Mouse (Mus musculus) natural killer cell, adult 2 months (primary cell): ENCODE results near the gene Lcmt1.

Experiments used
- DNase-seq, 2 experiments: peaks; one replicate each; pipeline ENCODE4 v3.0.0; 2022; ENCODE audit warnings: low spot score in 2 of 2

Gene Lcmt1

DNA sequence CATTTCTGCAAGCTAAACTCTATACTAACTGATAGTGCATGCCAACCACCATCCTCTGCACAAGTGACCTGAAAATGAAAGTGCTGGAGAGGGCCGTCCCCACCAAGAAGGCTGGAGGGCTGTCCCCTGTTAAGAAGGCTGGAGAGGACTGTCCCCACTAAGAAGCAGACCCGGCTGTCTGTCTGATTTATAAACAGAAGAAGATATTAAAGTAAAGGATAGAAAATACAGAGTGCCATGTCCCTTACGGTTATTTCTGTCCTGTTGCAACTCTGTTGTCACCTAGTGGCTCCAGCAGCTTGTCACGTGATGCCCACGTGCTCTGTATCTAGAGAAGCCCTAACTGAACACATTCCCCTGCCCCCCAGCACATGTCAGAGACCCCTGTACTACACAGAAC, 9.4 kb upstream of the Lcmt1 start:
- DNase-seq = no peak

DNA sequence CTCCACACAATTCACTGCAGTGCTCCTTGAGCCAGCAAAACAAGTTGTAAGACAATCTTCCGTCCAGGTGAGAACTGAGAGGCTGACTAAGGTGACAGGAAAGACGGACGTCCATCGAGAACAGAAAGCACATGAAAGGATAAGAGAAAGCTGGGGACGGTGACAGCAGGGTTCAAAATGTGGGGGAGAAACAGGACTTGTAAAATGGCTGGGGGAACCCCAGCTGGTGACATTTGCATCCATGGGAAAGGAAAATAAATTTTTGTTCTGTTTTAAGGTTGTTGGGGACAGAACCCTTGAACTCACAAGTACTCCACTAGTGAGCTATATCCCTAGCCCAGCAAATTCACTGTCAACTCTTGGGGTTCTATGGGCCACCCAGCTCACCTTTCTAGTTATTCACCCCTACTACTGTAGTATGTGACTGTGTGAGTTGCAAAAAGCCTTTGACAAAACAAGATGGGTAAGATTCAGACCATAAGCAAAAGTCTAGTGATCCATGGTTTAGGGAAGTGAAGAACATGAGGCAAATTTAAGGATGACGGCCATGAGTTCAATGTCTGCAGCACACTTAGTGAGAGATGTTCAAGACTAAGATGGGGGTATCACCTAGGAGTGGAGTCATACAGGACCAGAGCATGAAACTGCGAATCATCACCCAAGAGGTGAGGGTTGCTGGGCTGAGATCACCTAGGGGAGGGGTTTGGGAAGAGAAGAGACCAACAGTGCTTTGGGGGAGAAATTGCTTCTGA, 8.2 kb upstream of the Lcmt1 start:
- DNase-seq = no peak

DNA sequence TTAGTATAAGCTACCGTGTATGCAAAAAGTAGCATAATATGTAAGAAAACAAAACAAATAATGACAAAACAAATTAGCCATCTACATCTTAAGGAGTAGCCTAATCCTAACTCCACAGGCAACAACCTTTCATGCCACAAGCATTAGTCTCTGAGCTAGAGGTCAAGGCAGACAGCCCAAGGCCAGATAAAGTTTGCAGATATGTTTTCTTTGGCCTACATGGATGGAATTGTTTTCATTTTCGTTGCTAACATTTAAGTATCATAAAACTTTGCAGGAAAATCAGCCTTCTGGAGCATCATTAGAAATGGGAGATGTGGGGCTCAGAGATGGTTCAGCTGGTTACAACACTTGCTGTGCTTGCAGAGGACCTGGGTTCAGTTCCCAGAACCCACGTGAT, 6.8 kb upstream of the Lcmt1 start:
- DNase-seq = no peak

DNA sequence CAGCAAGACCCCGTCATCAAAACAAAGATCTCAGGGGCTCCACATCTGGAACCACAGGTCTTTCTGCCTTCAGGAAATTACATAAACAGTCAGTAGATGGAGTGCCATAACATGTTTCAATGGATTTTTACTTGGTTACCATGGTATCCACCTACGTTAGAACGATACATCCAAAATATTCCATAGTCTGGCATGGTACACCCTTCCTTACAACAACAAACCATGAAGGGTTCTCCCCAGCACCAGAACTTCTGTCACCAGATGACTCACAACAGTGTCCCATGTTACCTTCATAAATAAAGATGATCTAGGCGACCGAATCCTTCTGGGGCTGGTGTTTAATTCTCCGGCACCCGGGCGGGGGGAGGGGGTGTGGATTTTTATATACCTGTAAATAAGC, 5.6 kb upstream of the Lcmt1 start:
- no peak for DNase-seq

DNA sequence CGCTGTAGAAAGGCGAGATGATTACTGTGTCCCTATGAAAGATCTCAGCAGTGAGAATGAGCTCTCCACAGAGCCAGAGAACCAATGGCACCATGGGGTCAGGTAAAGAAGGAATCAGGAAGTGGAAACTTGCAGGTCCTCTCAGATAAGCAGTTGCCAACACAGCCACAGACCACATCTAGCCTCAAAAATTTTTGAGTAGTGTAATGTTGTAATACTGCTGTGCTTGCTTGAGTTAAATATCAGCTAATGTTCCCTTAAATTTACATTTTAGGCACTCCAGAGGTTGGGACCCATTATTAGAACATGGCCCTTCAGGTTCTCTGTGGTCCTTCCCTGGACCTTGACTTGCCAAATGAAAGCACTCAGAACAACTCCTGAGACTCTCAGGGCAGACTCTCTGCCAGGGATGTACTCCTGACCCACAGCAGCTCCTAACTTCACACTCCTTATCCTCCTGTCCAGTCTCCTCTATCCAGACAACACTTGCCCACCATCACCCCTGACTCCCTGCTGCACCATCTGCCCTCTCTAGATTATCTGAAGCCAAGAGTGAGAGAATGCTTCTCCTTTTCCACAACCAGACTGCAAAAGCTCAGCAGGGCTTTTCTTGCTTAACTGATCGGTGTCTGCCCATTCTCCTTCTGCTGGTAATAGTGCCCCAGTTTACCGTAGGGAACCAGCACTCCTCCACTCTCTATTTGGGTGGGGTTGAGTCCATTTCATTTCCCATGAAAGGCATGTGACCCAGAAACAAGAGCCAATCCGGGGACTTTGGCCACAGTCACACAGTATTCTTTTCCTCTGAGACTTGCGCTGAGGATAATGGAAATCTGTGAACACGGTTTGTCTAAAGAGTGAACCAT, 3.5 kb upstream of the Lcmt1 start:
- no peak for DNase-seq

DNA sequence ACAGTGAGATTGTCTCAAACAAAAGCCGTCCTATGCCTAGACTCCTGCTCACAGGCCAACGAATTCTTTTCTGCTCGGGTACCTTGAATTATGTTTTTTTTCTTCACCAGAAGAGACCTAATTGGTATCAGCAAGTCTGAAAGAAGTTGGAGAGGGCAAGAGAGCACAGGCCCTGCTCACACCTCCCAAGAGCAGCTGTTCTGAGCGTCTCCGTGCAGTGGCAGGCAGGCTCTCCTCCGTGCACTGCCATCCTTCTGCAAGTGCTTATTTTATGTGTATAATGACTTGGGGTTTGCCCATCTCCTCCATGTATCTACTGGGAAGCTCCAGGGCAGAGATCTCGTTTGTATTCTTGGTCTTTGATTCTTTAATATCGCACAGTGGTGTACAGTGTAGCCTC, 2.8 kb upstream of the Lcmt1 start:
- DNase-seq = no peak

DNA sequence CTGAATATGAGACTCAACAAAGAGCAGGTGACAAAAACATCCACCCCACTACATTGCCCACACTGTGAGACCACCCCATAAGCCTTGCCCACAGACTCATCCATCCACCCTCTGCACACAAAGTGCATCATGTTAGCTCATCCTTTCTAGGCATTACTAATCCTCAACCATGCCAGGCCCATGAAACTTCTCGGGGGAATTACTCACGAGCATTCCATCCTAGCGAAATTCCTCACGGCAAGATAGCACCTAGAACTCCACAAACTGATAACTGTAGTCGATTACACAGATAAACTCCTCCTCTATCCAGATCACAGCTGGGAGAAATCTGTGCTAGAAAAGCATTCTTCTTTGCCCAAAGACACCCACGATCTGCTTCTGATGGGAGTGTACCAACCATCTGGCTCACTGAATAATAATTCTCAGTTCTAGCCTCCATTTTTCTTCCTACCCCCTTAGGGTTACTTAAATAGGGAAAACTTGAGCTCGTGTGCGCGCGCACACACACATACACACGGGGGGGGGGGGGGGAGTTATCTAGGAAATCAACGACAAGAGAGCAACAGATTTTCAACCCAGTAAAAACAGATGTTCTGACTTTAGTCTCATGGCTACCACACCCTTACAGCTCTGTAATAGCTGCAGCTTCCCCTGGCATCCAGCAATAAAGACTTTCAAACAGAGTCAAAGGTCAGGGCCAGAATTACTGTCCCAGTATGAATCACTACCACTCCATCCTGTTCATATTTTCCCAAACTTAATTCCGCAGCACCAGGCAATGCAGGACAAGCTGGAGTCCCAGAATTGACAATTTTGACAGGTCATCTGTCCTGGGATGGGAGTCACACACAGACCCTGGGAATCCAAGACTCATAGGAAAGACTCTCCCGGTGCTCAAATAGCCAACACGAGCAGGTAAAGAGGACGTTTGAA, 2.1 kb upstream of the Lcmt1 start:
- no peak for DNase-seq

DNA sequence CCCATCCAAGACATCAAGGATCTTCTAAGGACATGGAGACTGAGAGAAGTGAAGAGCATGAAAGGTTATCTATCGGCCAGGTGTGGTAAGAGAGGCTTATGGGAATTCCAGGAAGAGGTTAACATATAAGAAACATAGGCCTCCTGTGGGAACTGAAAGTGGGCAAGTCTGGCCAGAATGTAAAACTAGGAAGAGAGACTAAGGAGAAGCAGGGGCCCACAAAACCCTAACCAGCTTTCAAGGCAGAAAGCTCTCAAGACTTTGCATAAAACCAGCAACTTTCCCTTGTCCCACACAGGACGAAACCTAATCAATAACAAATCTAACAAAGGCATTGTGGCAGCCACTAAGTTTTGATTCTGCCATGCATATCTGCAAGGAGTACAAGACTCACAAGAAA, 1.4 kb upstream of the Lcmt1 start:
- no peak for DNase-seq

DNA sequence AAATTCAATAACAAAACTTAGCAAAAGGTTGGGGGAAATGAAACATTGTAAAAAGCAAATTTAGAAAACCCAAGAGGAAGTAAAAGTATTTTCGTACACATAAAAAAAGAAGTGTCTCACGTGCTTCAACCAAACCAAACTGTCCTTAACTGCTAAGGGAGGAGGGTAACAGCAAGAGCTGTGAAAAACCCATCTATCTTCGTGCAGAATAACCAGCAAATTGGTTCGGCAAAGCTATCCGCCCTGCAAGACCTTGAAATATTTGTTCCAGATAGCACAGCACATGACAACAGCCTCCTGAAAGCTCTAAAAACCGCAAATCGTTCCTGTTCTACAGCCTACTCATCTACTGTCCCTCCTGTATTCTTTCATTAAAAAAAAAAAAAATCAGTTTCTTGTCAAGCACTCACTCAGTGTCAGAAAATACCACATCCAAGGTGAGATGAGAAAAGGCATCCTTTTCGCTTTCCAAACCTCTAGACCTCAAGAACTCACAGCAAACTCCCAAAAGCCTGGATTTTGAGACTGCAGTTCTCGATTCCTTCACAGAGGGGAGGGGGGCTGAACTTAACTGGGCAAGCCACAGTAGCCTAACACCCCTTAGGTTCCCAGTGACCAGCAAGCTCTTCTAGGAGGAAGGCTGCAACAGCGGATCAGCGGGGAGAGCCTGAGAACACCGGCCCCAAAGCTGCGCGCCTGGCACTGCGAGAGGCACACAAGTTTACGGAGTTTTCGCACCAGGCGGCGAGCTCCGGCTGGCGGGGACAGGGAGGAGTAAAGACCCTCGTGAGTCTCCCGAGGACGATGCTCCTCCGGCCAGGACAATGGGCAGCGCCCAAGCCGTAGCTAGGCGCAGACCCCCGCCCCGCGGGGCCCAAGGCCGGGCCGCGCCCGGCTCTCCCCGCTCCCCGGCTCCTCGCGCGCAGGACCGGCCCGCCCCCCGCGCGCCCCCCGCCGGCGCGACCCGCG, 522 bp upstream of the Lcmt1 start:
- peak; percentile 22 to 36 for DNase-seq

DNA sequence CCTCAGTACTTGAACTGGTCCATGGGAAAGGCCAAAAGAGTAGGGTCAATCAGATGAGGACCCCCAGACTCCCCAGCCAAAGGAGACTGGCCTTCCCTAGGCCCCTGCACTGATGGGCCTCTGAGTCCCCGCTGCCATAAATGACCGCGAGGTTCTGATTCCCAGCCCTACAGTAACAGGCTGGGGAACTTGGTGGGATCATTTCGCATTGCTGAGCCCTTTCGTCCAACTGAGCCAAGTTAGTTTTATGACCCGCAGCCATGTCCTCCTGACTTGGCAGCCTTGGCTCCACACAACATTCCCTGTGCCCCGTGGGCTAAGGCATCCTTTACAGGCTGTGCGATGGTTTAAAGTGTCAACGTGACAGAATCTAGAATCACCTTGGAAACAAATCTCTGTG, 1.1 kb downstream of the Lcmt1 start:
- DNase-seq = no peak

DNA sequence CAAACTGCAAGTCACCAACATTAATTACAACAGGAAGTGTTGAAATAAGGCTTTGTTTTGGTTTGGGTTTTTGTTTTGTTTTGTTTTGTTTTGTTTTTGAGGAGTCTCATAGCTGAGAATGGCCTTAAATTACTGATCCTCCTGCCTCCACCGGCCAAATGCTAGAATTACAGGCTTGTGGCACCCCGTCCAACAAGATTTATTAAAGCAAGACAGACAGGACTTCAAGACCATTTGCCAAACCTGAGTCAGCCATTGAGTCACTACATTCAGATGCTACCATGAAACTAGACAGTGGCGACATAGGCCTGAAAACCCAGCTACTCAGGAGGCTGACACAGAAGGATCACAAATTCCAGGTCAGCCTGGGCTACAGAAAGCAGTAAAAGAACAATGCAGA, 1.9 kb downstream of the Lcmt1 start:
- peak; percentile 32 to 52 for DNase-seq

DNA sequence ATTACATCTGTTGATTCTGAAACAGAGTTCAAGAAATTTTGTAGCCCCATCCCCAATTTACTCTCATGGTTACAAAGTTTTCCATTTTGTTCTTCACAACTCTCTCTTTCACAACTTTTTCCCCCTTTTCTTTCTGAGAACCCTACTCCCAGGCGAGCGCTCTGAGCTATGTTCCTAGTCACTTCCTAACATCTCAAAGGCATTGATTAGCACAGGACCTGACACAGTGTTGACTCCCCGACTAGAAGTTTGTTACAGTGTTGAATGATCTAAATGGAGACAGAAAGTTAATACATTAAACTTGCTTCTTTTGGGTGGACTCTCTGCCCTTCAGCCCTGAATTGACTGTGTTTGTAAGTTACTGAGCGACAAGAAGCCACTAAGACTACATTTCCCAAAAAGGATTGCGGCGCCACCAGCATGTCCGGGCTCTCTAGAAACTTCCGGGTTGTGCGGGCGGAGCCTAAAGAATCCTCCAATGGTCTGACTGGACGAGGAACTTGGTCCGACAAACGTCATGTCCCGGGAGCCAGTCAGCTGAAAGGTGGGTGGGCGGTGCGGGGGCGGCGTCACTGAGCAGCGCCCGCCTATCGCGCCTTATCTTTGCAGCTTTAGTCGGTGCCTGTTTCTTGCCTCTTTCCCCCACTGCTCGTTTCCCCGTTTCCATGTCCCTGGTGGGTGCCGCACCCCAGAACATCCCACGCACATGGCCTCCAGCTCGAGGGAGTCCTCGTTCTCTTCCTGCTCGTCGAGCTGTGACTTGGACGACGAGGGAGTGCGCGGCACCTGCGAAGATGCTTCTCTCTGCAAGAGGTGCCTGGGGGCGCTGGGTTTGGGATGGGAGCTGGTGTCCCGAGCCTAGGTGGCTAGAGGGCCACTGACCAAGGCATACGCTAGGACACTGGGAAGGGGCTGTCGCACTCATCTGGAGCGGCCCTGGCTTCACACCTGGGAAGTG, 8.1 kb downstream of the Lcmt1 start:
- peak; percentile 94 to 95 for DNase-seq

DNA sequence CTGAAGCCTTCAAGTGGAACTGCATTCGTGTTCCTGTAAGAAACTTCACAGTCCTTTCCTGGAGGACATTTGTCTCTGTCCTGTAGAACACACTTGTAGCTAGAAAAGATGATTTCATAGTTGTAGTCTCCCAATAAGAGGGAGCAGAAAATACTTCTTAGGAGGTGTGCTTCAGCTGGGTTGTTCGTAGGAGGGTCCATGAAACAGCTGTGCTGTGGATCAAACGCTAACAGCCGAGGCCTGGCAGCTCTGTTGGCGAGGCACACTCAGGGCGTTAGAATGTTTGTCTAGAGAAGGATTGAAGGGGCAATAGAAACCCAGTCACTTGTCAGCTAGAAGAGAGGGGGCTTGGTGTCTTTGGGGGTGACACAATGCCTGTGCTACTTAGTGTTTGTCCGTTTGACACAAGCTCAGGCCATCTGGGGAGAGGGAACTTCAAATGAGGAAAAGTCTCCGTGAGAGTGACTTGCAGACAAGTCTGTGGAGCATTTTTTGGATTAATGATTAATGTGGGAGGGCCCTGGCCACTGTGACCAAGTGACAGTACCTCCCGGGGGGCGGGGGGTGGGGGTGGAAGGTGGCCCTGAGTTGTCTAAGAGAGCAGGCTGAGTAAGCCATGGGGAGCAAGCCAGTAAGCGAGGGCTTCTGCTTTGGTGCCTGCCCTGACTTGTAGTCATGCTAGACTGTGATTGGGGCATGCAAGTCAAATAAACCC, 16.3 kb downstream of the Lcmt1 start:
- no peak for DNase-seq

DNA sequence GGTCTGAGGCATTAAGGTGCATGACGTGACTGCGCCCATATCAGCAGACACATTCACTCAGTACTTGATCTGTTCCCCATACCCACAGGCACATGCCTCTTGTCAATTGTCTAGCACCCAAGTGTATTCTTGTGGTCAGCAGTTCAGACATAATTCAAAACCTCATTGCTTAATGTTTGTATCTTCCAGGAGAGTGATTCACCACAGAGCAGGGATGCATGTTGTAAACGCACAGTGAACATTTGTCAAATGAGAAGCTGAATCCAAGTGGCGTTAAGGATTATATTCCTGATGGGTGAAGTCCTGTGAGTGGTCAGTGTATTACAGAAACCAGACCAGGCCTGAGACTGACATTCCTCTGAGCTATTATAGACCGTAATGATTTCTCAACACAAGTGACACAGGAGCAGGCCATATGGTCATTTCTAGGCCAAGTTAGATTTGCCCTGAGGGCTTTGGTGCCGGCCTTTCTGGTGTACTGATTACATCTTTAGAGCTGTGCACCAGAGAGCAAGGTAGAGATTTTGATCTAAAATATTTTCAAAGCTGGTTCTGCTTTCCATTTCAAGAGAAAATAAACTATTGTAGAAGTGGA, 20.2 kb downstream of the Lcmt1 start:
- no peak for DNase-seq

DNA sequence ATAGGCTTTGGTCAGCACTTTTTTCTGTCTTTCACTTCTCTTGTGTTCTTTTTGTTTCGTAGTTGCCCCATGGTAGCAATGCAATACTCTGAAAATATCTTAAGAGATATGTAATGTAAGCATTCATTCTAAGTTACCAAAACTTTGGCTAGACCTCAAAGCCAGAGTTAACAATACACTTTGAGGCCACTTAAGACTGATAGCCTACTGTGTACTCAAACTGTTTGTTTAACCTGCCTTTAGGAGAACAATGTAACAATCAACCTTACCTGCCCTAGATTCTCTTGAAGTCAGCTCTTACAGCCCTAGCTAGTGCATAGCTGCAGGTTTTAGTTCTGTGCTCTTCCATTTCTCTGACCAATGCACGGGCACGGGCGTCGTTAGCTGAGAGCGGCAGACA, 24.7 kb downstream of the Lcmt1 start:
- no peak for DNase-seq

DNA sequence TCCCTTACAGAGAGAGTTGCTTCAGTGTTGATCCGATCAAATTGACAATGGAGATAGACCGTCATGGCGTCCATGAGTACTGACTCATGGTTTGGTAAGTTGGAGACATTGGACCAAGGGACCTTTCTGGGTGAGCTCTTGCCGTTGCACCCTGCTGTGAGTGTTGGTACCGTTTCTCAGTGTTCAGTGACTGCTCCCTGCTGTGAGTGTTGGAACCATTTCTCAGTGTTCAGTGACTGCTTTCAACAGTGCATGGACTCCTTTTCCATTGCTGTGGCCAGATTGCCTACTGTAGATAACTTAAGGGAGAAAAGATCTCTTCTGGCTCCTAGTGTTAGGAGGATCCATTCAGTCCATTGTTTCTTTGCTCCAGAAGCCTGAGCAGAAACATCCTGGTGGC, 27.3 kb downstream of the Lcmt1 start:
- no peak for DNase-seq

DNA sequence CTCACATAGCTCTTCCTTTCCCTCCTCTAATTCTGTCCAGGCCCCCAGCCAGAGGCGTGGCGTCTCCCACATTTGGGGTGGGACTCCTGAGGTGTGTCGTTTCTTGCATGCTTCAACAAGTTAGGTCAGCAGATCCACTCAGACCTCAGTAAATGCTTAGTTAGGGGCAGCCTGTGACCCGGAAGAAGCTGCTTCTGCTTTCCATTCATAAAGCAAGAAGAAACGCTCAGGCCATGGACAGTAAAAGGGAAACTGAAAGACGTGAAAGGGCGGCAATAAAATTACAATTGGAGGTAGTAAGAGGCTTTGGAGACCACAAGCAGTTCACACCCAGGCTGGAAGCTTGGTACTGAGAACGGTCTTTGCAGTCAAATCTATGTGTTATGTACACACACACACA, 27.8 kb downstream of the Lcmt1 start:
- peak; percentile 10 to 32 for DNase-seq

DNA sequence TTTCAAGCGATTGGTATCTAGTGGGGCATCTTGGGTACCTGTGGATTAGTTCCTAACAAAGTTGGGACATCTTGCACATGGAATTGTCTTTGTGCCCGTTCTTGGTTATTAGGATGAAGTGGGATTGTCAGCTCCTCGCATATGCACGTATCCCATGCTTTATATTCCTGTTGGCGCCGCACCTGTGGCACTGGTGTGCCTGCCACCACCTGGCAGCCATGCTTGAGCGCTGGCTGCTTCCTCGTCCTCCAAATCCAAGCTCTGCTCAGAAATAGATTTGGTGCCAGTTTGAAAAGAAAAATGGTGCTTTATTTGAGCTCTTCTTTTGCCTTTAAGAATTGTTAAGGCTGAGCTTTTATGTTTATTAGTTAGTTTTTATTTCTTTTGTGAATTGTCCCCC, 28.3 kb downstream of the Lcmt1 start:
- no peak for DNase-seq

DNA sequence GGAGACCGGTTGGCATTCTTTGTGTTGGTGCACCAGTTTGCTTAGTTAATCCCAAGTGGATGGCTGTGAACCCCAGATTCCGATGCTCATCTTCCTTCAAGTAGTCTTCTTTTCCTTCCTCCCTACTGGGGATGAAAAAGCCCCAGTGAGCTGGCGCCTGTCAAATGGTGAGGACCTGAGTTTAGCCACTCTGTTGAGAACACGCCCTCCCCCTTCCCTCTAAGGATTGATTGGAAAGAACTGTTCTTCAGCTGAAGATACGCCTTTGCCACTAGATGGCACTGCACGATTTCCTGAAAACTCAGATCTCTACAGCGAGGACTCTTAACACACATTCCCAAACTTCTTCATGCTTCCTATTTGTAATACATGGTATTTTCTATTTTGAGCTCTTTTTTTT, 29.2 kb downstream of the Lcmt1 start:
- DNase-seq = no peak
